Mouse (Mus musculus) layer of hippocampus, adult 6 months (tissue): ENCODE data around the gene Erp27. TPM values are rescaled to one million over a fixed set of nuclear protein-coding genes. Genes with fewer than 3 reads are reported as not detected.

Experiments
- long read RNA-seq, 2 experiments: library from polyadenylated mRNA; unstranded; transcript quantifications; one replicate each; pipeline ENCODE4 v2.0.0; 2019 to 2020
- polyA plus RNA-seq: library from polyadenylated mRNA; unstranded; fragments of <200 nt; fragmentation: Nextera tagmentation; gene quantifications from 2 replicates; pipeline ENCODE4 v1.2.3, GENCODE M21; 2021

The Erp27 gene
- polyA plus RNA-seq: 0.55 and 0.62 TPM in 2 replicates
- long read RNA-seq, experiment 1: 0 reads
- long read RNA-seq, experiment 2: 0 reads

GRCm38 (mm10) chr6:136922080-136922479 lies at the start of gene Erp27:
TSS of gene Erp27 (minus strand) at chr6:136922180.

DNA sequence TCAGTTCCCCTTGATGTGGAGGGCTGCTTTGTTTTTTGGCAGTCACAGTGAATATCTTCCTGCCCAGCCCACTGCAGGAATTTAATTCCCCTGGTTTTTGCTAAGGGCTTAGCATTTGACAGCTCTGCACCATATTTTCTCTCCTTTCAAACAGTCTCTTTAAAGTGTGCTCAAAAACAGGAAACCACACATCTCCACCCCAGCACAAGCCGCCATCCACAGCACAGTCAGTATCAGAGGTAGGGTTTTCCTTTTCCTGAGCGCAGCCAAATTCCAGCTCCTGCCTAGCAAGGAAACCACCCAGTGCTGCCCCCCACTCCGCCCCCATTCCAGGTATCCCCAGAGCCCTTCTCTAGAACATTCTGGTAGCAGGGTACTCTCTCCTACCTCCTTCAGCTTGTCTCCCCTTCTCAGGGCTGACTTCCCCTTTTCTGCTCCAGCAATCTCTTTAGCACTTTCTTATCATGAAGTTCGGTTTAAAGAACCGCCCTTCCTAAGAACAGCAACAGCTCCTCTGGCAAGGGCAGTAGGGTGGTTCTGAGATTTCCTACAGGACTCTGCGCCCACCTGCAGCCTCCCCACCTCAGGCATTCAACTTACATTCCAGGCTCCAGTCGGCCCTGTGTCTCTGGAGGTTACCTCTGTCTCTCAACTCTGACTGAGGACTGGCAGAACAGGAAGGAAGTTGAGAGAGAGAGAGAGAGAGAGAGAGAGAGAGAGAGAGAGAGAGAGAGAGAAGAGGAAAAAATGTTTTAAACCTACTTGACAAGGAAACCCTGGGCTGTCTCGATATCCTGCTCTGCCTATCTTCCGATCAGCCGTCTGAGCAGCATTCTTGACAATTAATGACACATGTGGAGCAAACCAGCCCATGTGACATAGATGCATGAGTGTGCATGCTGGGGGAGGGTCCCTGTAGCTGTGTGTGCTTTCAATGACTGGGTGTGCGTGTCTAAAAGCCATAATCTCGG lies 19.4 kb upstream of the Erp27 start, which contains the start of gene Arhgdib:
Arhgdib (minus strand) TSS at position 849 of the 971 bp plus-strand sequence.

DNA sequence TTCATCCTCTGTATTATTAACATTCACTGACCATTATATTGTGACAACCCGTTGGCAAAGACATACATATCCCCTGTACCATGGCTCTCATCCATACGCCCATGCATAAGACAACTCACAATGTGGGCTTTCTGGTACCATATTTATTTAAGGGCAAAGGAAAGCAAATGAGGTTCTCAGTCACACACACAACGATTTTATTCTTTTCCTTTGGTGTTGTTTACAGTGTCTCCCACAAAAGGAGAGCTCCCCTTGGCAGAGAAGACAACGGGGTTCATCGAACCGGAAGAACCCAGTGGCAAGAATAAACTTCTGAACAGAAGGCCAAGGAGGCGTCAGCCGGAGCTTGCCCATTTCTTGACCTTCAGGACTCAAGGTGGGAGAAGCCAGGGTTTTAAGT lies 1.6 kb upstream of the Erp27 start, which contains the start of gene Pde6h:
Pde6h (plus strand) TSS at position 301 of the 400 bp plus-strand sequence.

GRCm38 (mm10) chr6:136875670-136876069 lies 46.3 kb downstream of the Erp27 start, which contains the start of gene Mgp:
TSS of gene Mgp (minus strand) at chr6:136875823.

Other genes starting within 250 kb of the Erp27 start
- gene Gucy2c, start 140.4 kb downstream of the Erp27 start, polyA plus RNA-seq: 0.04 and 0.05 TPM in 2 replicates
- gene Hist4h4, start 117.8 kb downstream of the Erp27 start, polyA plus RNA-seq: 0.08 and 0.10 TPM in 2 replicates
- 223 and 234 TPM in 2 replicates for gene H2afj, start 113.9 kb downstream of the Erp27 start, polyA plus RNA-seq
- gene BC049715, start 94.6 kb downstream of the Erp27 start, polyA plus RNA-seq: 4.6 and 6.7 TPM in 2 replicates
- 40.5 and 46.6 TPM in 2 replicates for gene Wbp11, start 93.9 kb downstream of the Erp27 start, polyA plus RNA-seq
- gene Smco3, start 86.7 kb downstream of the Erp27 start, polyA plus RNA-seq: 8.7 and 9.6 TPM in 2 replicates
- not detected in 2 replicates for gene Art4, start 64.4 kb downstream of the Erp27 start, polyA plus RNA-seq
- gene Mgp, start 46.4 kb downstream of the Erp27 start, polyA plus RNA-seq: 66.6 and 72.6 TPM in 2 replicates
- gene Pde6h, start 1.7 kb upstream of the Erp27 start, polyA plus RNA-seq: 0.33 and 0.51 TPM in 2 replicates
- gene Arhgdib, start 19.7 kb upstream of the Erp27 start, polyA plus RNA-seq: 19.7 and 20.4 TPM in 2 replicates
- 28.4 and 32.8 TPM in 2 replicates for gene Rerg, start 248.3 kb upstream of the Erp27 start, polyA plus RNA-seq